Mouse (Mus musculus): ENCODE measurements around the gene Shq1. TPM values are rescaled to one million over a fixed set of nuclear protein-coding genes. Genes with fewer than 3 reads are reported as not detected.

The Shq1 gene
- polyA plus RNA-seq, 1 experiment: 6.3 TPM

- H3K27ac ChIP-seq (ENCODE audit: insufficient read depth, low read length): no peak overlapping the region
- H3K4me1 ChIP-seq (ENCODE audit: control insufficient read depth, insufficient read depth, low read length): 0 out of 2 replicates have a peak, but pooled peaks cover 2% of the 10 kb centered on the region
- TF ChIP-seq CTCF (IDR thresholded peaks at IDR 0.05; ENCODE audit: borderline replicate concordance, insufficient read depth, low read length): no peak
- TF ChIP-seq POLR2A (IDR thresholded peaks at IDR 0.05; ENCODE audit: low read depth, low read length): no peak
- no peak overlapping the region for H3K4me3 ChIP-seq (ENCODE audit: insufficient read depth, low read length)
Measured at GRCm38 (mm10) chr6:100590602-100591001, 80.4 kb downstream of the Shq1 start.

DNA sequence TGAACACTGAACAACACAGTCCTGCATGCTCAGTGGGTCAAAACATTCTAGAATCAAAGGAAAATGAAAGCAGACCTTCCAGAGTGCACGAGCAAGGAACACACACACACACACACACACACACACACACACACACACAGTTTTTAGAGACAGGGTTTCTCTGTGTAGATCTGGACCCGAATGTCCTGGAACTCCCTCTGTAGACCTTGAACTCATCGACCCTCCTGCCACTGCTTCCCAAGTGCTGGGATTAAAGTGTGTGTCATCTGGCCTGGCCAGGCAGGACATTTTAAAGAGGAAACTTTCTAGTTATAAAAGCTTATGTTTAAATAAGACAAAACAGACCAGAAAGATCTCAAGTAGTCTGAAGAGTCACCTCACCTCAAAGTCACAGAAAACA, 82.1 kb downstream of the Shq1 start:
- TF ChIP-seq CTCF (IDR thresholded peaks at IDR 0.05; ENCODE audit: borderline replicate concordance, insufficient read depth, low read length) (no peak), POLR2A (IDR thresholded peaks at IDR 0.05; ENCODE audit: low read depth, low read length) (no peak)
- no peak overlapping the region for H3K4me3 ChIP-seq (ENCODE audit: insufficient read depth, low read length)
- 0 out of 2 replicates have a peak, but pooled peaks cover 2% of the 10 kb centered on the region for H3K4me1 ChIP-seq (ENCODE audit: control insufficient read depth, insufficient read depth, low read length)
- H3K27ac ChIP-seq (ENCODE audit: insufficient read depth, low read length): no peak overlapping the region

DNA sequence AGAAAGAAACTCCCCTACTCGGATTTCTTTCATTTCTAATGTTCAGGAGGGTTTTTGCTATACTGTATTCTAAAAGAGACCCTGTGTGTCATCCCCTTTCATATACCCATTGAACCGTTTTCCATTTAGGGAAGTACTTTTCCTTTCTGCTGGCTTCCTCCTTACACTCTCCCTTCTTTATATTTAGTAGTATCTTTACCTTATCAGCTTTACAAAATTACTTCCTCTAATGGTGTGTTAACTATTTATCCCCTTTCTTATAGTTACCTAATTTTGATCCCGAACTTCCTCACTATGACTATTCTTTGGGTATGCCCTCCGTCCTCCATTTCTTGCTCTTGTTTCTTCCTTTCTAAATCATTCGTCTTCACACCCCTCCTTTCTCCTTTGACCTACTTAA, 84.2 kb downstream of the Shq1 start:
- no peak overlapping the region for H3K27ac ChIP-seq (ENCODE audit: insufficient read depth, low read length)
- H3K4me1 ChIP-seq (ENCODE audit: control insufficient read depth, insufficient read depth, low read length): no peaks in the 10 kb centered on the region
- no peak overlapping the region for H3K4me3 ChIP-seq (ENCODE audit: insufficient read depth, low read length)
- TF ChIP-seq CTCF (IDR thresholded peaks at IDR 0.05; ENCODE audit: borderline replicate concordance, insufficient read depth, low read length) (no peak), POLR2A (IDR thresholded peaks at IDR 0.05; ENCODE audit: low read depth, low read length) (no peak)

GRCm38 (mm10) chr6:100581951-100582350, 89.0 kb downstream of the Shq1 start:
- no peak for TF ChIP-seq CTCF (IDR thresholded peaks at IDR 0.05; ENCODE audit: borderline replicate concordance, insufficient read depth, low read length)
- no peak for TF ChIP-seq POLR2A (IDR thresholded peaks at IDR 0.05; ENCODE audit: low read depth, low read length)
- Histone ChIP-seq H3K27ac (ENCODE audit: insufficient read depth, low read length) (no peak overlapping the region), H3K4me3 (ENCODE audit: insufficient read depth, low read length) (no peak overlapping the region), H3K4me1 (ENCODE audit: control insufficient read depth, insufficient read depth, low read length) (no peaks in the 10 kb centered on the region)

DNA sequence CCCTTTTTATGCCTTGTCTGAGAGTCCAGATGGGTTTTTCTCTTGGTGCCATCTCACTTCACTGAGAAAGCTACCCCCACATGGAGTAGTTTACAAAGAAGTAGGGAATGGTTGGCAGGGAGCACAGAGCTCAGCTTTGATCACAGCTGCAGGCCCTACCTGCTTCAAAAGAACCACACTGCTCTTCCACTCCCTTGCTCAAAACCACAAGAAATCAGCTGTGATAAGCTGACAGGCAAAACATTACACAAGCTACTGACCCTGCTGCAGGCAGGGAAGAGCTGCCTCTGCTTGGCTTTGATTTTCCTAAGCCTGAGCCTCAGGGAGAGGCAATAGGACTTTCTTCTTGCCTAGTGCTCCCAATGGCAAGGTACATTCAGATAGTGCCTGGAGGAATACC, 89.9 kb downstream of the Shq1 start:
- TF ChIP-seq POLR2A (IDR thresholded peaks at IDR 0.05; ENCODE audit: low read depth, low read length) (no peak), CTCF (IDR thresholded peaks at IDR 0.05; ENCODE audit: borderline replicate concordance, insufficient read depth, low read length) (no peak)
- H3K27ac ChIP-seq (ENCODE audit: insufficient read depth, low read length): no peak overlapping the region
- no peaks in the 10 kb centered on the region for H3K4me1 ChIP-seq (ENCODE audit: control insufficient read depth, insufficient read depth, low read length)
- H3K4me3 ChIP-seq (ENCODE audit: insufficient read depth, low read length): no peak overlapping the region

- Histone ChIP-seq H3K27ac (ENCODE audit: insufficient read depth, low read length) (no peak overlapping the region), H3K4me1 (ENCODE audit: control insufficient read depth, insufficient read depth, low read length) (no peaks in the 10 kb centered on the region), H3K4me3 (ENCODE audit: insufficient read depth, low read length) (no peak overlapping the region)
- no peak for TF ChIP-seq POLR2A (IDR thresholded peaks at IDR 0.05; ENCODE audit: low read depth, low read length)
- no peak for TF ChIP-seq CTCF (IDR thresholded peaks at IDR 0.05; ENCODE audit: borderline replicate concordance, insufficient read depth, low read length)
Measured at GRCm38 (mm10) chr6:100577590-100577989, 93.4 kb downstream of the Shq1 start.

DNA sequence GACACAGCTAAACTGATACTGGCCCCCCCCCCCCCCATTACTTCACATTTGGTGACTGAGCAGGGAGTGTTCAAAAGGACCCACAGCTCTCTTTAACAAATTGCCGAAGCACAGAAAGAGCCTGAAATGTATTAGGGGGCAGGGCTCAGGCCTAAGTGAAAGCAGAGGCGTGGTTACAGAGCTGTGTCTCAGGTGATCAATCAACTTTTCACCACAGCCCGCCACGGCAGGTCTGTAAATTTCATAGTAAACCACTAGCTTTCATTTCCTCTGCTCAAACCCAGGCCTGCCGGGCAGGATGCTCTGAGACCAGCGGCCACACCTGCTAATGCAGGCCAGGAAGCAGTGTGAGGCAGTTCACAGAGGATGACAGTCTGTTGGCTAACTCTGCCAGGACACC, 94.8 kb downstream of the Shq1 start:
- Histone ChIP-seq H3K4me1 (ENCODE audit: control insufficient read depth, insufficient read depth, low read length) (no peaks in the 10 kb centered on the region), H3K27ac (ENCODE audit: insufficient read depth, low read length) (no peak overlapping the region), H3K4me3 (ENCODE audit: insufficient read depth, low read length) (no peak overlapping the region)
- TF ChIP-seq POLR2A (IDR thresholded peaks at IDR 0.05; ENCODE audit: low read depth, low read length) (no peak), CTCF (IDR thresholded peaks at IDR 0.05; ENCODE audit: borderline replicate concordance, insufficient read depth, low read length) (no peak)

GRCm38 (mm10) chr6:100566774-100567173, 104.2 kb downstream of the Shq1 start:
- no peak for TF ChIP-seq CTCF (IDR thresholded peaks at IDR 0.05; ENCODE audit: borderline replicate concordance, insufficient read depth, low read length)
- TF ChIP-seq POLR2A (IDR thresholded peaks at IDR 0.05; ENCODE audit: low read depth, low read length): no peak
- no peak overlapping the region for H3K4me3 ChIP-seq (ENCODE audit: insufficient read depth, low read length)
- no peaks in the 10 kb centered on the region for H3K4me1 ChIP-seq (ENCODE audit: control insufficient read depth, insufficient read depth, low read length)
- H3K27ac ChIP-seq (ENCODE audit: insufficient read depth, low read length): no peak overlapping the region

DNA sequence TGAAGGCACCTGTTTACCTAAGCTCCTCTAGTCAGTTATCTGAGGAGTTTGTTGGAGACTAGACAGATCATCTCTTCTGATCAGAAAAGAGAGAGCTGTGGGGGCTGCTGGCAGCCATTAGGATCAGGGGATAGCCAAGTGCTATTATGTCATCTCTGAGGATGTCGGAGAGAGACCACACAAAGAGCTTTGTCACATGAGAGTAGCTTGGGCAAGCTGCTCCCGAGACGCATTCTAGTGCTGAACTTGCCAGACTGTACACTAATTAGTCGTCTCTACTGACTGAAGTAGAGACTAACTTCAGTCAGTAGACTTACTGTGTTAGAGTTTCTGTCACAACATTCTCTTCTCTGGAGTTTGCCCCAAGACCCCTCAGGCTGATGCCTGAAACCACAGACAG, 106.4 kb downstream of the Shq1 start:
- H3K4me1 ChIP-seq (ENCODE audit: control insufficient read depth, insufficient read depth, low read length): no peaks in the 10 kb centered on the region
- no peak overlapping the region for H3K27ac ChIP-seq (ENCODE audit: insufficient read depth, low read length)
- TF ChIP-seq POLR2A (IDR thresholded peaks at IDR 0.05; ENCODE audit: low read depth, low read length): no peak
- no peak for TF ChIP-seq CTCF (IDR thresholded peaks at IDR 0.05; ENCODE audit: borderline replicate concordance, insufficient read depth, low read length)
- H3K4me3 ChIP-seq (ENCODE audit: insufficient read depth, low read length): no peak overlapping the region

DNA sequence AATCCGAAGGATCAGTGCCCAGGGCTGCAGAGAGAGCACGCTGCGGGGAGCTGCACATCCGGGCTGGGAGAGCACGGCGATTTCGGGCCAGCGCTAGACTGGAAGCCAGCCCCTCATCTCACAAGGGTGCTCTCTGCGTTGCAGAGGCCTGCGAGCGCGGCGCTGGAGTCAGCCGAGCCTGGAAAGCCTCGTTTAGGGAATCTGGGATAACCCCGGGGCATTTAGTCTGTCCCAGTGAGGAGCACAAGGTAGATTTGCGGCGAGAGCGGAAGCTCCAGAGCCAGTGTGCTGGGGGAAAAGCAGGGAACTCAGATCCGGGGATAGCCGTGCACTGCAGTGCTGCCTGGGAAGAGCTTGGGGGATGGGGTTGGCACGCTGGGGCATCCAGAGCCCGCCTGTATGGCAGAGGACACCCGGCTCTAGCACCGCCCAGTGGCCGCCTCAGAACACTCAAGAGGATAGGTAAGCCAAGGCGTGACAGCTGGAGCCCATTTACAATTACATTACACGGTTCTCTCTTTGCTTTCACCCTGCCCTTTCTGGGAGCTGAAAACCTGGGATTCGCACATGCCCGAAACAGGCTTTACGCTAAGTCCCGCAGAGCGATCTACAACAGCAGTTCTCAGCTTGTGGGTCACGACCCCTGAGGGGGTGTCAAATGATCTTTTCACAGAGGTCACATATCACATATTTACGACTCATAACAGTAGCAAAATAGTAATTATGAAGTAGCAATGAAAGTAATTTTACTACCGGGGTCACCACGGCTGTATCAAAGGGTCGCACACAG, 107.2 kb downstream of the Shq1 start:
- Histone ChIP-seq H3K4me3 (ENCODE audit: insufficient read depth, low read length) (peak overlapping the region; percentile 35), H3K4me1 (ENCODE audit: control insufficient read depth, insufficient read depth, low read length) (no peaks in the 10 kb centered on the region), H3K27ac (ENCODE audit: insufficient read depth, low read length) (no peak overlapping the region)
- peak; percentile 53 for TF ChIP-seq CTCF (IDR thresholded peaks at IDR 0.05; ENCODE audit: borderline replicate concordance, insufficient read depth, low read length)
- TF ChIP-seq POLR2A (IDR thresholded peaks at IDR 0.05; ENCODE audit: low read depth, low read length): no peak
